Mouse (Mus musculus) kidney, adult 2 months (tissue): ENCODE results near the gene Gm2696.
A peak's percentile ranks its signal among the peaks of the same experiment; 100 is the strongest.

Source experiments
- CTCF ChIP-seq: fragments of 200-500 bp; conservative IDR thresholded peaks from 2 replicates; pipeline ENCODE4 v1.5.1; 2011; ENCODE audit warnings: low read depth, mild to moderate bottlenecking, control low read depth, low read length, moderate library complexity, mixed read lengths; ENCODE audit not compliant: insufficient read depth, insufficient read length
- POLR2A ChIP-seq: fragments of 200-500 bp; IDR thresholded peaks from one replicate; pipeline ENCODE4 v1.6.1; 2011; ENCODE audit warnings: low read depth, low read length, control low read depth

GRCm38 (mm10) chr10:77880305-77880704, 65.8 kb downstream of the Gm2696 start:
- TF ChIP-seq CTCF (peak; percentile 33; the same call in 1 of the 2 replicates), POLR2A (no peak)
